In the genomic region with DNA sequence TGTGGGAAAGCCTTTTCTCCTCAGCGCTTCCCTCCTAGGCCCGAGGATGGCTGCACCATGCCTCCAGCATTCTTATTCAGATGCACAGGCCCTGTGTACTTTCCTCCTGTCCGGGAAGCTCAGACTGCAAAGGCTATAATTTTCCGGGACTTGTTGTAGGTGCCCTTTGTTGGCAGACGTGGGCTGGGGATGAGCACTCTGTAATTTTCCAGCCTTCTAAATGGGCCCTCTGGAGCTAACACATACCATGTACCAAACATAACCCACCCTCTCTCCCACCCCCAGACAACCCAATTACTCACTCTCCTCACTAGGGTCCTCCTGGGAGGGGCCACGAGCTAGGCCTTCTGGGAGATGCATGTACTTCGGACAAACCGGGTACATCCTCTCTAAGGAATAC, we compare ENCODE assay signal across 20 mouse cellular contexts. TPM values are rescaled to one million over a fixed set of nuclear protein-coding genes. Genes with fewer than 3 reads are reported as not detected.
"Had no signal": no experiment of that assay in that cellular context is flagged by ENCODE, and none has a peak within 500 bp of the region (broad histone marks: within the 10 kb centered on the region; RNA-seq: fewer than 3 reads in every experiment).

No protein-coding gene starts in this region.

- H3K4me1 ChIP-seq: neural tube, embryonic 15.5 days; stomach, embryonic 15.5 days had no signal

- H3K9me3 ChIP-seq: neural tube, embryonic 13.5 days; neural tube, embryonic 15.5 days; stomach, embryonic 15.5 days had no signal

- H3K9ac ChIP-seq: neural tube, embryonic 13.5 days; neural tube, embryonic 15.5 days; stomach, embryonic 15.5 days had no signal

- H3K4me3 ChIP-seq: neural tube, embryonic 13.5 days; neural tube, embryonic 15.5 days; stomach, embryonic 15.5 days had no signal

- H3K27ac ChIP-seq: neural tube, embryonic 13.5 days; neural tube, embryonic 15.5 days; stomach, embryonic 15.5 days; stomach, postnatal 0 days had no signal

- H3K27me3 ChIP-seq: neural tube, embryonic 13.5 days; neural tube, embryonic 15.5 days; stomach, embryonic 15.5 days had no signal

- H3K4me2 ChIP-seq: neural tube, embryonic 13.5 days; neural tube, embryonic 15.5 days; stomach, embryonic 15.5 days had no signal

- DNase-seq: retina, postnatal 1 day; right cerebral cortex, adult 18-20 months; right cerebral cortex, postnatal 14 days; right cerebral cortex, postnatal 25 days; right cerebral cortex, postnatal 4 days; spleen, adult 18-20 months; thymus, adult 18-20 months; thymus, adult 2 months; thymus, postnatal 14 days; thymus, postnatal 25 days; thymus, postnatal 36 days; thymus, postnatal 4 days had no signal

- H3K36me3 ChIP-seq: neural tube, embryonic 13.5 days; neural tube, embryonic 15.5 days; stomach, embryonic 15.5 days had no signal

RNA-seq across cellular contexts. Expression of a gene that starts 22.8 kb away (rescaled TPM):
- total RNA-seq: neutrophil, adult 5-6 weeks had no signal
- polyA plus RNA-seq: stomach, embryonic 14.5 days; stomach, embryonic 16.5 days; urinary bladder, adult 2 months had no signal
